Mouse (Mus musculus) MEL (cell line): ENCODE measurements at regions not wholly inside any gene's neighbourhood (a gene's known extent, or its start where the extent isn't known, plus 50 kb on each side); places are given as distances from the start of the nearest gene placed in this dataset.

ENCODE experiments used
- CHD1 ChIP-seq: IDR thresholded peaks from 2 replicates; pipeline ENCODE4 v1.6.1; 2012; ENCODE audit warnings: low read depth, mild to moderate bottlenecking, inconsistent platforms, low read length, improper control_type of control experiment
- CTCF ChIP-seq, 3 experiments: IDR thresholded peaks in 2 of 3; conservative IDR thresholded peaks in 1 of 3; 2 replicates each; pipeline ENCODE4 v1.5.1; 2011 to 2012; ENCODE audit warnings: low read length in 3 of 3, low read depth in 2 of 3, mild to moderate bottlenecking in 2 of 3, improper control_type of control experiment in 1 of 3, inconsistent platforms in 1 of 3, mixed read lengths in 1 of 3, moderate library complexity in 1 of 3; ENCODE audit not compliant: control insufficient read depth in 1 of 3, insufficient read depth in 1 of 3, poor library complexity in 1 of 3, severe bottlenecking in 1 of 3
- E2F4 ChIP-seq: IDR thresholded peaks from 2 replicates; pipeline ENCODE4 v1.6.1; 2011; ENCODE audit warnings: low read depth, low read length, improper control_type of control experiment, borderline replicate concordance
- EP300 ChIP-seq, 2 experiments: IDR thresholded peaks; 2 replicates each; pipeline ENCODE4 v1.6.1; 2011; ENCODE audit warnings: improper control_type of control experiment in 2 of 2, low read length in 2 of 2, low read depth in 1 of 2, mild to moderate bottlenecking in 1 of 2
- GABPA ChIP-seq: IDR thresholded peaks from 2 replicates; pipeline ENCODE4 v1.6.1; 2012; ENCODE audit warnings: low read depth, mild to moderate bottlenecking, inconsistent platforms, low read length, improper control_type of control experiment, moderate library complexity
- POLR2A ChIP-seq, 2 experiments: IDR thresholded peaks; 2 replicates each; pipeline ENCODE4 v1.6.1; 2011 to 2012; ENCODE audit warnings: low read length in 2 of 2, mild to moderate bottlenecking in 2 of 2, control low read depth in 1 of 2, improper control_type of control experiment in 1 of 2, low read depth in 1 of 2, moderate library complexity in 1 of 2; ENCODE audit not compliant: control insufficient read depth in 1 of 2, insufficient read depth in 1 of 2, poor library complexity in 1 of 2
- TAL1 ChIP-seq: IDR thresholded peaks from 2 replicates; pipeline ENCODE4 v1.6.1; 2012; ENCODE audit warnings: mild to moderate bottlenecking, inconsistent platforms, low read length, moderate library complexity, mixed read lengths
- ZNF384 ChIP-seq: IDR thresholded peaks from 2 replicates; pipeline ENCODE4 v1.6.1; 2012; ENCODE audit warnings: low read depth, mild to moderate bottlenecking, inconsistent platforms, low read length, improper control_type of control experiment

DNA sequence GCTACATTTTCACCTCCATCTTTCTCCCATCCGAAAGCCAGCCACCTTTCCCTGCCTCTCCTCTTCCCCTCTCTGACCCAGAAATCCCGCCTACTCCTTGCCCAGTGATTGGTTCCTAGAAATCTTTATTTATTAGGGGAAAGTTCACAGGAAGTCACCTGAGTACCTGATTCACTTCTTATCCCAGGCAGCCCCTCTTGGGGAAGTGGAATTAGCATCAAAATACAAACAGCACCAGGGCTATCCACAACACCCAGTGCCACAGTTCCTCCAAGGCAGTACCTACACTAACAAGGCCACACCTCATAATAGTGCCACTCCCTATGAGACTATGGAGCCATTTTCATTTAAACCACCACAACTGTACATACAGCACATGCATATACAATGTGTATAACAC, 180.3 kb upstream of the Sox2 start:
- no peak for TF ChIP-seq GABPA
- no peak for TF ChIP-seq POLR2A (IDR thresholded peaks at IDR 0.05; ENCODE audit: control insufficient read depth in 1 of 2, insufficient read depth in 1 of 2, low read depth in 1 of 2, low read length in 2 of 2, poor library complexity in 1 of 2)
- no peak for TF ChIP-seq CTCF (IDR thresholded peaks at IDR 0.05 in 2 of 3, conservative IDR thresholded peaks at IDR 0.05 in 1 of 3; ENCODE audit: control insufficient read depth in 1 of 3, insufficient read depth in 1 of 3, low read depth in 2 of 3, low read length in 3 of 3, poor library complexity in 1 of 3, severe bottlenecking in 1 of 3)
- no peak for TF ChIP-seq E2F4
- no peak for TF ChIP-seq ZNF384
- no peak for TF ChIP-seq EP300 (IDR thresholded peaks at IDR 0.05; ENCODE audit: low read depth in 1 of 2, low read length in 2 of 2)
- TF ChIP-seq TAL1: no peak
- no peak for TF ChIP-seq CHD1
